Mouse (Mus musculus) heart, postnatal 14 days (tissue): Measurements from ENCODE around the gene Sept4. TPM values are rescaled to one million over a fixed set of nuclear protein-coding genes. Genes with fewer than 3 reads are reported as not detected.

ENCODE experiments used
- total RNA-seq, 2 experiments: library from RNA; stranded (reverse); gene quantifications; 2 replicates each; pipeline ENCODE4 v1.2.3; 2021

Gene Sept4
- total RNA-seq, 2 experiments from 2014 or later: 70.3 to 70.8 TPM

Other genes with a start within 250 kb of the Sept4 start
- gene Ppm1e, start 209.9 kb upstream of the Sept4 start, total RNA-seq: 10 to 100 TPM; 12.0 to 14.7 TPM
- 1 to 10 TPM; 2.5 to 2.7 TPM for gene Rad51c, start 163.9 kb upstream of the Sept4 start, total RNA-seq
- gene Tex14, start 163.8 kb upstream of the Sept4 start, total RNA-seq: under 1 TPM; 0.27 to 0.41 TPM
- not detected for gene Gm11492, start 2.2 kb upstream of the Sept4 start, total RNA-seq
- gene Mtmr4, start 23.3 kb downstream of the Sept4 start, total RNA-seq: 10 to 100 TPM; 16.0 to 22.9 TPM
- under 1 TPM in 1 of 2 experiments, not detected in 1; 0.07 TPM for gene Hsf5, start 48.3 kb downstream of the Sept4 start, total RNA-seq
- under 1 TPM; 0.39 to 0.67 TPM for gene Rnf43, start 93.8 kb downstream of the Sept4 start, total RNA-seq
- gene Supt4a, start 168.6 kb downstream of the Sept4 start, total RNA-seq: 10 to 100 TPM; 47.8 to 51.1 TPM
- gene Tspoap1, start 191.6 kb downstream of the Sept4 start, total RNA-seq: under 1 TPM; 0.17 to 0.19 TPM
- gene Mpo, start 224.7 kb downstream of the Sept4 start, total RNA-seq: under 1 TPM in 1 of 2 experiments, not detected in 1; 0.61 TPM